Mouse (Mus musculus) thymus, adult 2 months (tissue): ENCODE measurements around the gene Ppa2. TPM values are rescaled to one million over a fixed set of nuclear protein-coding genes. Genes with fewer than 3 reads are reported as not detected.

Experiments
- DNase-seq: peaks from one replicate; pipeline ENCODE4 v3.0.0; 2021
- H3K27ac ChIP-seq: fragments of 200-500 bp; 2 replicates; pipeline ENCODE4 v1.5.1; 2012; ENCODE audit warnings: low read length, control low read depth; ENCODE audit not compliant: control insufficient read depth, insufficient read depth
- H3K27me3 ChIP-seq: fragments of 200-500 bp; 2 replicates; pipeline ENCODE4 v1.6.1; 2012; ENCODE audit warnings: mild to moderate bottlenecking, low read length, moderate library complexity, mixed read lengths; ENCODE audit not compliant: control insufficient read depth, insufficient read depth
- H3K36me3 ChIP-seq: fragments of 200-500 bp; 2 replicates; pipeline ENCODE4 v1.6.1; 2012; ENCODE audit warnings: mild to moderate bottlenecking, low read length, moderate library complexity; ENCODE audit not compliant: control insufficient read depth, insufficient read depth
- H3K4me1 ChIP-seq: fragments of 200-500 bp; replicated peaks from 2 replicates; pipeline ENCODE4 v1.6.1; 2012; ENCODE audit warnings: low read length; ENCODE audit not compliant: control insufficient read depth, insufficient read depth
- H3K4me3 ChIP-seq: fragments of 200-500 bp; 2 replicates; pipeline ENCODE4 v1.5.1; 2012; ENCODE audit warnings: mild to moderate bottlenecking, low read length, control low read depth, moderate library complexity; ENCODE audit not compliant: control insufficient read depth, insufficient read depth
- CTCF ChIP-seq: fragments of 200-500 bp; IDR thresholded peaks from 2 replicates; pipeline ENCODE4 v1.5.1; 2012; ENCODE audit warnings: mild to moderate bottlenecking, control low read depth, low read length, moderate library complexity, borderline replicate concordance; ENCODE audit not compliant: control insufficient read depth, poor library complexity, insufficient read depth; ENCODE audit errors: extremely low read depth
- POLR2A ChIP-seq: fragments of 200-500 bp; IDR thresholded peaks from 2 replicates; pipeline ENCODE4 v1.6.1; 2012; ENCODE audit warnings: mild to moderate bottlenecking, low read length, control low read depth, moderate library complexity; ENCODE audit not compliant: control insufficient read depth, poor library complexity, insufficient read depth; ENCODE audit errors: extremely low read depth
- WGBS: fragments of 180-500 bp; shearing (Covaris S2); methylation state at CpG from one replicate; pipeline ENCODE4 v1.1.7; 2018; 5-methylcytosine and 5-hydroxymethylcytosine counted together
- polyA plus RNA-seq: library from polyadenylated mRNA; depleted of rRNA; stranded (reverse); fragments of >200 nt; gene quantifications from 2 replicates; pipeline ENCODE4 v1.2.3, GENCODE M21; 2012

Ppa2 gene
- polyA plus RNA-seq, 1 experiment: 38.5 TPM

GRCm38 (mm10) chr3:133325135-133325534 lies 15.2 kb downstream of the Ppa2 start:
- Histone ChIP-seq H3K36me3 (no peaks in the 10 kb centered on the region), H3K27me3 (no peaks in the 10 kb centered on the region), H3K4me1 (no peaks in the 10 kb centered on the region), H3K4me3 (no peak overlapping the region), H3K27ac (no peak overlapping the region)
- 94% methylated on average over 5 of the region's 5 CpGs for WGBS
- DNase-seq: no peak
- TF ChIP-seq CTCF (no peak), POLR2A (no peak)

- H3K27me3 ChIP-seq: no peaks in the 10 kb centered on the region
- no peak overlapping the region for H3K27ac ChIP-seq
- no peak for TF ChIP-seq POLR2A
- no peak for TF ChIP-seq CTCF
- DNase-seq: no peak
- 87% methylated on average over 13 of the region's 13 CpGs for WGBS
- no peaks in the 10 kb centered on the region for H3K36me3 ChIP-seq
- H3K4me3 ChIP-seq: no peak overlapping the region
- peaks cover 17% of the 10 kb centered on the region for H3K4me1 ChIP-seq
Measured at GRCm38 (mm10) chr3:133328551-133328950, 18.6 kb downstream of the Ppa2 start.

- TF ChIP-seq CTCF (no peak), POLR2A (no peak)
- Histone ChIP-seq H3K4me3 (no peak overlapping the region), H3K27me3 (no peaks in the 10 kb centered on the region), H3K36me3 (no peaks in the 10 kb centered on the region), H3K27ac (no peak overlapping the region), H3K4me1 (peaks cover 19% of the 10 kb centered on the region)
- WGBS: 90% methylated on average over 2 of the region's 2 CpGs
- no peak for DNase-seq
Measured at GRCm38 (mm10) chr3:133329406-133329805, 19.5 kb downstream of the Ppa2 start.

- H3K36me3 ChIP-seq: no peaks in the 10 kb centered on the region
- no peak overlapping the region for H3K4me3 ChIP-seq
- H3K27ac ChIP-seq: no peak overlapping the region
- H3K4me1 ChIP-seq: peaks cover 24% of the 10 kb centered on the region
- TF ChIP-seq POLR2A (no peak), CTCF (no peak)
- 95% methylated on average over 15 of the region's 15 CpGs for WGBS
- DNase-seq: no peak
- H3K27me3 ChIP-seq: no peaks in the 10 kb centered on the region
Measured at GRCm38 (mm10) chr3:133331184-133331866, 21.4 kb downstream of the Ppa2 start.

- no peaks in the 10 kb centered on the region for H3K36me3 ChIP-seq
Measured at GRCm38 (mm10) chr3:133332280-133332679, 22.4 kb downstream of the Ppa2 start.

GRCm38 (mm10) chr3:133333267-133334170 lies 23.6 kb downstream of the Ppa2 start:
- H3K36me3 ChIP-seq: no peaks in the 10 kb centered on the region
- H3K4me3 ChIP-seq: no peak overlapping the region
- DNase-seq: no peak
- no peak overlapping the region for H3K27ac ChIP-seq
- H3K4me1 ChIP-seq: peaks cover 24% of the 10 kb centered on the region
- 96% methylated on average over 15 of the region's 15 CpGs for WGBS
- no peaks in the 10 kb centered on the region for H3K27me3 ChIP-seq
- TF ChIP-seq CTCF (no peak), POLR2A (no peak)

More at GRCm38 (mm10) chr3:133332280-133332679, 22.4 kb downstream of the Ppa2 start:
- DNase-seq: no peak
- Histone ChIP-seq H3K4me3 (no peak overlapping the region), H3K27ac (peak overlapping the region; percentile 88), H3K4me1 (peaks cover 24% of the 10 kb centered on the region), H3K27me3 (no peaks in the 10 kb centered on the region)
- TF ChIP-seq POLR2A: no peak
- no peak for TF ChIP-seq CTCF
- WGBS: 2% methylated on average over 5 of the region's 5 CpGs

GRCm38 (mm10) chr3:133334691-133335090 lies 24.8 kb downstream of the Ppa2 start:
- no peak for DNase-seq
- Histone ChIP-seq H3K4me1 (peaks cover 32% of the 10 kb centered on the region), H3K4me3 (no peak overlapping the region), H3K27ac (no peak overlapping the region), H3K27me3 (no peaks in the 10 kb centered on the region), H3K36me3 (no peaks in the 10 kb centered on the region)
- no peak for TF ChIP-seq POLR2A
- TF ChIP-seq CTCF: no peak
- 77% methylated on average over 5 of the region's 5 CpGs for WGBS
